Mouse (Mus musculus): ENCODE results near the gene Rsph3b. TPM values are rescaled to one million over a fixed set of nuclear protein-coding genes. Genes with fewer than 3 reads are reported as not detected.
"Not testable (repeated sequence)": the region's sequence is repeated elsewhere in the genome, so short reads cannot be mapped to it uniquely, and the experiment has no call there.

The Rsph3b gene
- polyA plus RNA-seq (2012; rRNA removed) (4.5 and 5.4 TPM in 2 replicates), polyA plus RNA-seq (2014; fragmentation: Nextera tagmentation; extraction: Ambion mirVana) (11.0 and 14.0 TPM in 2 replicates)

GRCm38 (mm10) chr17:6947984-6948768 is at the start of gene Rsph3b:
Gene Rsph3b, minus strand, starts transcription at chr17:6948682.
- H3K9me3 ChIP-seq (ENCODE audit: control insufficient read depth, low read length); H3K27ac ChIP-seq; H3K36me3 ChIP-seq (replicated peaks; ENCODE audit: control insufficient read depth, insufficient read depth, low read depth); H3K27me3 ChIP-seq (ENCODE audit: control insufficient read depth, insufficient read depth, low read length); H3K4me1 ChIP-seq (replicated peaks; ENCODE audit: control insufficient read depth in 2 of 2, insufficient read depth in 2 of 2, low read length in 1 of 2): not testable (repeated sequence)
- DNase-seq (ENCODE audit: low read depth in 3 of 3, low spot score in 3 of 3) (peak; percentile 45 to 54 (median 45)), ATAC-seq (ENCODE audit: insufficient read depth) (peak; percentile 92)
- H3K4me3 ChIP-seq (ENCODE audit: insufficient read depth in 1 of 2, low read depth in 2 of 2, low read length in 2 of 2) = peak within 1 kb of the TSS; percentile 56 to 70
- WGBS (ENCODE audit: insufficient replicate concordance) = under 1% methylated on average over 67 of the region's 73 CpGs
- H3K4me2 ChIP-seq (ENCODE audit: low read depth) = peak within 1 kb of the TSS; percentile 79
- H3K9ac ChIP-seq (replicated peaks) = peak within 1 kb of the TSS; percentile 63

- H3K4me1 ChIP-seq (replicated peaks; ENCODE audit: control insufficient read depth in 2 of 2, insufficient read depth in 2 of 2, low read length in 1 of 2); H3K9me3 ChIP-seq (ENCODE audit: control insufficient read depth, low read length); H3K4me3 ChIP-seq (ENCODE audit: insufficient read depth in 1 of 2, low read depth in 2 of 2, low read length in 2 of 2); DNase-seq (ENCODE audit: low read depth in 3 of 3, low spot score in 3 of 3); H3K9ac ChIP-seq (replicated peaks); ATAC-seq (ENCODE audit: insufficient read depth); H3K27ac ChIP-seq; H3K4me2 ChIP-seq (ENCODE audit: low read depth); H3K27me3 ChIP-seq (ENCODE audit: control insufficient read depth, insufficient read depth, low read length); H3K36me3 ChIP-seq (replicated peaks; ENCODE audit: control insufficient read depth, insufficient read depth, low read depth): not testable (repeated sequence)
- WGBS (ENCODE audit: insufficient replicate concordance) = no CpG with 5 or more reads among the region's 7 CpGs
Observed at GRCm38 (mm10) chr17:6997778-6998490, 49.5 kb upstream of the Rsph3b start.

- not testable (repeated sequence) for H3K9me3 ChIP-seq (ENCODE audit: control insufficient read depth, low read length); DNase-seq (ENCODE audit: low read depth in 3 of 3, low spot score in 3 of 3); H3K36me3 ChIP-seq (replicated peaks; ENCODE audit: control insufficient read depth, insufficient read depth, low read depth); H3K4me1 ChIP-seq (replicated peaks; ENCODE audit: control insufficient read depth in 2 of 2, insufficient read depth in 2 of 2, low read length in 1 of 2); H3K27ac ChIP-seq; H3K4me2 ChIP-seq (ENCODE audit: low read depth); H3K27me3 ChIP-seq (ENCODE audit: control insufficient read depth, insufficient read depth, low read length); H3K4me3 ChIP-seq (ENCODE audit: insufficient read depth in 1 of 2, low read depth in 2 of 2, low read length in 2 of 2); H3K9ac ChIP-seq (replicated peaks); ATAC-seq (ENCODE audit: insufficient read depth)
- WGBS (ENCODE audit: insufficient replicate concordance) = 64% methylated on average over 8 of the region's 8 CpGs
Observed at GRCm38 (mm10) chr17:6996826-6997225, 48.3 kb upstream of the Rsph3b start.

- not testable (repeated sequence) for H3K27ac ChIP-seq; DNase-seq (ENCODE audit: low read depth in 3 of 3, low spot score in 3 of 3); H3K4me3 ChIP-seq (ENCODE audit: insufficient read depth in 1 of 2, low read depth in 2 of 2, low read length in 2 of 2); H3K9ac ChIP-seq (replicated peaks); H3K27me3 ChIP-seq (ENCODE audit: control insufficient read depth, insufficient read depth, low read length); H3K9me3 ChIP-seq (ENCODE audit: control insufficient read depth, low read length); H3K4me1 ChIP-seq (replicated peaks; ENCODE audit: control insufficient read depth in 2 of 2, insufficient read depth in 2 of 2, low read length in 1 of 2); ATAC-seq (ENCODE audit: insufficient read depth); H3K4me2 ChIP-seq (ENCODE audit: low read depth); H3K36me3 ChIP-seq (replicated peaks; ENCODE audit: control insufficient read depth, insufficient read depth, low read depth)
- WGBS (ENCODE audit: insufficient replicate concordance) = no CpG with 5 or more reads among the region's 6 CpGs
Observed at GRCm38 (mm10) chr17:6995504-6995903, 47.0 kb upstream of the Rsph3b start.

- not testable (repeated sequence) for H3K4me3 ChIP-seq (ENCODE audit: insufficient read depth in 1 of 2, low read depth in 2 of 2, low read length in 2 of 2); H3K27ac ChIP-seq; DNase-seq (ENCODE audit: low read depth in 3 of 3, low spot score in 3 of 3); H3K9ac ChIP-seq (replicated peaks); ATAC-seq (ENCODE audit: insufficient read depth); H3K9me3 ChIP-seq (ENCODE audit: control insufficient read depth, low read length); H3K36me3 ChIP-seq (replicated peaks; ENCODE audit: control insufficient read depth, insufficient read depth, low read depth); H3K4me1 ChIP-seq (replicated peaks; ENCODE audit: control insufficient read depth in 2 of 2, insufficient read depth in 2 of 2, low read length in 1 of 2); H3K4me2 ChIP-seq (ENCODE audit: low read depth); H3K27me3 ChIP-seq (ENCODE audit: control insufficient read depth, insufficient read depth, low read length)
- 76% methylated on average over 1 of the region's 1 CpGs for WGBS (ENCODE audit: insufficient replicate concordance)
Observed at GRCm38 (mm10) chr17:6986118-6986517, 37.6 kb upstream of the Rsph3b start.

- 93% methylated on average over 5 of the region's 8 CpGs for WGBS (ENCODE audit: insufficient replicate concordance)
- H3K27ac ChIP-seq; H3K9ac ChIP-seq (replicated peaks); H3K27me3 ChIP-seq (ENCODE audit: control insufficient read depth, insufficient read depth, low read length); H3K4me2 ChIP-seq (ENCODE audit: low read depth); H3K36me3 ChIP-seq (replicated peaks; ENCODE audit: control insufficient read depth, insufficient read depth, low read depth); ATAC-seq (ENCODE audit: insufficient read depth); H3K4me3 ChIP-seq (ENCODE audit: insufficient read depth in 1 of 2, low read depth in 2 of 2, low read length in 2 of 2); H3K4me1 ChIP-seq (replicated peaks; ENCODE audit: control insufficient read depth in 2 of 2, insufficient read depth in 2 of 2, low read length in 1 of 2); H3K9me3 ChIP-seq (ENCODE audit: control insufficient read depth, low read length); DNase-seq (ENCODE audit: low read depth in 3 of 3, low spot score in 3 of 3): not testable (repeated sequence)
Observed at GRCm38 (mm10) chr17:6980144-6980543, 31.7 kb upstream of the Rsph3b start.

- not testable (repeated sequence) for ATAC-seq (ENCODE audit: insufficient read depth); DNase-seq (ENCODE audit: low read depth in 3 of 3, low spot score in 3 of 3); H3K4me1 ChIP-seq (replicated peaks; ENCODE audit: control insufficient read depth in 2 of 2, insufficient read depth in 2 of 2, low read length in 1 of 2); H3K27me3 ChIP-seq (ENCODE audit: control insufficient read depth, insufficient read depth, low read length); H3K9me3 ChIP-seq (ENCODE audit: control insufficient read depth, low read length); H3K36me3 ChIP-seq (replicated peaks; ENCODE audit: control insufficient read depth, insufficient read depth, low read depth); H3K27ac ChIP-seq
- H3K4me3 ChIP-seq (ENCODE audit: insufficient read depth in 1 of 2, low read depth in 2 of 2, low read length in 2 of 2) = peak overlapping the region; percentile 62 to 72
- 10% methylated on average over 4 of the region's 5 CpGs for WGBS (ENCODE audit: insufficient replicate concordance)
- H3K4me2 ChIP-seq (ENCODE audit: low read depth) = peak overlapping the region; percentile 69
- peak overlapping the region; percentile 65 for H3K9ac ChIP-seq (replicated peaks)
Observed at GRCm38 (mm10) chr17:6979380-6979779, 30.9 kb upstream of the Rsph3b start.
